Mouse (Mus musculus) lung, postnatal 0 days (tissue): ENCODE measurements around the gene Tap2.

ENCODE experiments used
- CTCF ChIP-seq: IDR thresholded peaks from 2 replicates; pipeline ENCODE4 v1.5.1; 2016; ENCODE audit warnings: antibody characterized with exemption, mild to moderate bottlenecking
- EP300 ChIP-seq: IDR thresholded peaks from 2 replicates; pipeline ENCODE4 v1.6.1; 2016; ENCODE audit warnings: antibody characterized with exemption, mild to moderate bottlenecking, control low read depth

DNA sequence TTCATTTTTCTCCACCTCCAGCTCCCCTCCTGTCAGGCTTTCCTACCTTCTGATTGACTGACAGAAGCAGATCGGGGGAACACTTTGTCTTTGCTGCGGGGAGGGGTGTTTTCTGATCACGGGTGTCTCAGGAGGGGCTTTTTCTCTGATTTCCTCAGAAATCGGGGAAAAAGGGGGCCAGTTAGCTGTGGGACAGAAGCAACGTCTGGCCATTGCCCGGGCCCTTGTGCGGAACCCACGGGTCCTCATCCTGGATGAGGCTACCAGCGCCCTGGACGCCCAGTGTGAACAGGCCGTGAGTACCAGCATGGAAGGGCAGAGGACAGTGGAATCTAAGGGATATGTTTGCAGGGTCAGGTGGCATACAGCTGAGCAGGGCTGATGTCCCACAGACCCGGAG lies 11.8 kb downstream of the Tap2 start:
- no peak for TF ChIP-seq EP300
- TF ChIP-seq CTCF: no peak
